Mouse (Mus musculus) spleen, adult 12 weeks (tissue): ENCODE data around the gene Dirc2.

Experiments
- DNase-seq: peaks from one replicate; pipeline ENCODE4 v3.0.0; 2022; ENCODE audit warnings: low spot score

Dirc2 gene

DNA sequence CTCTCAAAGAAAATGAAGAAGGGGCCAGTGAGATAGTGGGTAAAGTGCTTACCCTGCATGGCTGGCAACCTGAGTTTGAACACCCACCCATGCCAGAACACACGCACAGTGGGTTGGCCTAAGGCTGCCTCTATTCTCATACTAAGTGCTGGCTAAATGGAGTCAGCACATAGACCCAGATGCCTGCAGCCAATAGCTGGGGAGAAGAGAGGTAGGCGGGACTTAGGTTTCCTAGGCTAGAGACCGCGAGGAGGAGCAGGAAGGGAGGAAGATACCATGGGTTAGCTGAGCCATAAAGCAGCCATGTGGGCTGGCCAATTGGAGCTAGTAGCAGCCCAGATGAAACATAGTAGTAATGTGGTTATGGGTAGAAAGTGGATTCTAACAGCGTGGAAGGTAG is 3.4 kb upstream of the Dirc2 start:
- no peak for DNase-seq

DNA sequence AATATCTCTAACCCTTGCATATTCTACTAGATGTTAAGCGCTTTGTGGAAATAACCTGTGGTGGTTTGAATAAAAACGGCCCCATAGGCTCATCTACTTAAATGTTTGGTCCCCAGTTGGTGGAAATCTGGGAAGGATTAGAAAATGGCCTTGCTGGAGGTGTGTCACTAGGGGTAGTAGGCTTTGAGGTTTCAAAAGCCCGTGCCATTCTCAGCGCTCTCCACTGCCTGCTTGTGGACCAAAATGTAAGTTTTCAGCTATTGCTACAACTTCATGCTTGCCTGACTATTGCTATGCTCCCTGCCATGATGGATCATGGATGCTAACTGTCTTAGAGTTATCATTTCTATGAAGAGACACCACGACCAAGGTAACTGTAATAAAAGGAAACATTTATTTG is 2.5 kb upstream of the Dirc2 start:
- no peak for DNase-seq

DNA sequence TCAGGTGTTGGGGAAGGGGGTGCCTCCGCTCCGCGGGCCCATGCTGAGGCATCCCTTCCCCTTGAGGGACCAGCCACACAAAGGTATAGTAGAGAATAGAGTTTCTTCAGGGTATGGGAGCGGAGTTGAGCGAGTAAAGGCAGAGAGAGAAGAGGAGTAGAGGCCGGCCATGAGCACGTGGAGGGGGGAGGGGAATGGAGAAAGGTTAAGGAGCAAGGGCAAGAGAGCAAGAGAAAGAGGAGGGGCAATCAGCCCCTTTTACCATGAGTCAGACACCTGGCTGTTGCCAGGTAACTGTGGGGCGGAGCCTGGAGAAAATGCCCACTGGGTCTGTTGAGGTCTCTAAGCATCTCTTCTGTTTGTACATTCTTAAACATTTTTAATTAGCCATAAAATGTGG is 2.0 kb upstream of the Dirc2 start:
- no peak for DNase-seq

DNA sequence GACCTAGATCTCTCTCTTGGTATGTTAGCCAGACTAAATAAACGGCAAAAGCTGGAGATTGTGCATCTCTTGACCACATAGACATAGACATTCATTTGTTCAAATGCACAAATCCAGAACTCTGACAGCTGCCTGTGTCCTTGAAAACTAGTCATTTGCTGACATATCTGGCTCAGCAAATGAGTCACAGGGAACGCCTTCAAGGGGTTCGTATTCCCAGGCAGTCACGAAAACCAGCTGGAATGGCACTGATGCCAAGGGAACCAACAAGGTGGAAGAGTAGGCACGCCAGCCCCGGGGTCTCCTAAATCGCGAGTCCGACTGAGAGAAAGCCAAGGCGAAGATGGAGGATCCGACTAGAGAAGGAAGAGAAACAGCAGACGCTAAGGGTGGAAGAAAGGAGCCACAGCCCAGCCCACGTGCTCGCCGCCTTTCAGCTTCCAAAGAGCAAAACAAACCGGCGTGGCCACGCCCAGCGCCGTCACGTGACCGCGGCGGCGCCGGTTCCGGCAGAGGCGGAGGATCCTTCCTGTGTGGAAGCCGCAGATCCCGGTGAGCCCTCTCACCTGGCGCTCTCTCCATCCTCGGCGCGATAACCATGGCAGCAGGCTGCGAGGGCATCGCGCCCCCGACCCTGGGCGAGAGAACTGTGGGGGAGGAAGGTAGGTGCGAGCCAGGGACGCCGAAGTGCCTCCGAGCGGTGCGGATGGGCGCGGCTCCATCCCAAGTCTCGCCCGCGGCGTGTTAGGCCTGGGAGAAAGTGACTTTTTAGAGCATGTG is 912 bp upstream of the Dirc2 start, which contains the start of gene Hspbap1:
Hspbap1 (plus strand) TSS at position 498 of the 780 bp plus-strand sequence.
- peak; percentile 91 for DNase-seq

DNA sequence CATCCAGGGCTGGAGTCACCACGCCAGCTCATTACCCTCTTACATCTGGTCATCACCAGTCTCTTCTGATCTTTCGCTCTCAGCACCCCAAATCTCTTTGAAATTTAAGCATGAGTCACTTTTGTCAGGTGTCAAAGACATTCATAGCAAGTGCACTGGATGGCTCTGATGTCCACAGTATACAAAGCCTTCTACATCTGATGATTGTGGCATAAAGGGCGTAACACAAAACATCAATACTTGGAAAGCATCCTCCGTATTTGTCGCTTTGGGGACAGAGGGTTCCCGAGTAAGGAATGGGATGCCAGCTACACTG is 729 bp downstream of the Dirc2 start:
- DNase-seq = no peak

DNA sequence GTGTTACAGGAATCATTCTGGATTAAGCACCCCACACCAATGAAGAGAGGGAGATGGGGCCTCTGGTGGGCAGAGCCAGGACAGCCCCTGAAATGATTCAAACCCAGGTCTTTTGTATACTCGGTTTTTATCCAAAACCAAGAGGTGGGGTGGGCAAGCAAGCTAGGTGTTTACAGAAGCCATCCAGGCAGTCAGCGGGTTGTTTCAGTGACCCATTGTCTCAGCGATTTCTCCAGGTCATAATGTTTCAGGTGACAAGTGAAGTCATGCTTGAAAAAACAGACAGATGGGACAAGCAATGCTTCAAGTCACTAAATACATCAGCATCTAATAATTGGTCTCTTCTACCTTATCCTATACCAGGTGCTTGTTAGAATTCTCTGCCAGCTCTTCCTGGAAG is 2.8 kb downstream of the Dirc2 start:
- no peak for DNase-seq

DNA sequence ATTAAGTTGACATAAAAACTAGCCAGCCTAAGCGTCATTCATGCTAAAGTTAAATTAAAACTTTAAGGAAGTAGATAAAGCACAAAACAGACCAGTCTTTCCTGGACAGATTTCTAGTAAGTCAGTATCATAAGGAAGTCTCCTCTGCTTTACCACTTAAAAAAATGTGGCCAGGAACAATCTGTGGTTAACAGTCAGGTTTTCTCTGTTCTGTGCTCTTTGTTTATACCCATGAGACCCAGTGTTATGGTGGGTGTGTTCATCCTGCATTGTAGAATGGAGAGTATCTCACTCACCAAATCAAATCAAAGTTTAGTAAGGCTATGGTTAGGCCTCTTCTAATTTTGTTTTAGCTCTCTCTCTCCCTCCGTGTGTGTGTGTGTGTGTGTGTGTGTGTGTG is 3.7 kb downstream of the Dirc2 start:
- no peak for DNase-seq

DNA sequence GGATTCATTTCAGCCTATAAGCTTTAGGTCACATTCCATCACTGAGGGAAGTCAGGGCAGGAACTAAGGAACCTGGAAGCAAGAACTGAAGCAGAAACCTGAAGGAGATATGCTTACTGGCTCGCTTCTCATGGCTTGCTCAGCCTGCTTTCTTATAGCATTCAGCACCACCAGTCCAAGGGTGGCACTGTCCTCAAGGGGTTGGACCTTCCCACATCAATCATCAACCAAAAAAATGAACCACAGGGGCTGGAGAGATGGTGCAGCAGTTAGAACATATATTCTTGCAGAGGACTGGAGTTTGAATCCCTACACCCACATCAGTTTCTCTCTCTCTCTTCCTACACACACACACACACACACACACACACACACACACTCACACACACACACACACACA is 4.2 kb downstream of the Dirc2 start:
- DNase-seq = no peak

DNA sequence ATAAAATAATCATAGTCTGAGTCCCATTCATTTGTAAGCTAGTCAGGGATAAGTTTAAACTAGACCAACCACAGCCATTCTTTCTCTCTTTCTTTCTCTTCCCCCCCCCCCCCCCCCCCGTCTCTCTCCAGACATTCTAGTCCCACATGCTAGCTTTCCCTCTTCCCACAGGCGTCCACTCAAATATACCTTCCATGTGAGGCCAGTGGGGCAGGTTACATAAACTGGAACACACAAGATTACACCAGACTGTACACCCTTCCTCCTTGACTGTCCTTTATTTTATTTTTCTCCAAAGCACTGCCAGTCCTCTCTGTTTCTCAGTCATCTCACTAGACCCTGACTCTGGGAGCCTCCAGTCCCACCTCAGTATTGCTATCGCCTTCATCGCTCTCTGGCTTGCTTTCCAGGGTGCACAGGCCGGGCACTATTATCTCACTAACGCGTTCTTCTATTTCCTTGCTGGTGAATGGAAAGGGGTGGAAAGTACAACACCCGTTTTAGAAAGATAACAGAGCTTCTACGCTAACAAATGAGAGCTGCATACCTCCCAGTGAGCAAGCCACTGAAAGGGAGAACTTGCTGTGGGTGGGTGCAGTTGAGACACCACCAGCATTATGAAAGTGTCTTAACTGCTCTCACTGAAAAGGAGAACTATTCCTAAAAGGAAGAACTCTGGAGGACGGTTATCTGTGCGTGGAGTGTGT is 5.4 kb downstream of the Dirc2 start:
- no peak for DNase-seq

DNA sequence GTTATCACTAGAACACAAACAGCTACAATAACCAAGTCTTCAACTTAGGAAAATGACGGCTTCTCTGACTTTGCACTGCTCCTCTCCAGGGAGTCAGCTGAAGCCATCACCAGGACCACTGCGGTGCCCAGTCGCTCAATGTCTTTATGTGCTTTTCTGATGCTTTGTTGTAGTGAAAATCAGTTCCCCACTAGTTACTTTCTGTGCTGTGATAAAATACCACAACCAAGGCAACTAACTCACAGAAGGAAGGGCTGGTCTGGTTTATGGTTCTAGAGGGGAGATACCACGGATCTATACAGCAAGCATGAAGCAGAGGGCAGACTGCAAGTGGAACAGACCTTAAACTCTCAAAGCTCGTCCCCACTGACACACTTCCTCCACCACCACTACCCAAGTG is 9.8 kb downstream of the Dirc2 start:
- DNase-seq = no peak

DNA sequence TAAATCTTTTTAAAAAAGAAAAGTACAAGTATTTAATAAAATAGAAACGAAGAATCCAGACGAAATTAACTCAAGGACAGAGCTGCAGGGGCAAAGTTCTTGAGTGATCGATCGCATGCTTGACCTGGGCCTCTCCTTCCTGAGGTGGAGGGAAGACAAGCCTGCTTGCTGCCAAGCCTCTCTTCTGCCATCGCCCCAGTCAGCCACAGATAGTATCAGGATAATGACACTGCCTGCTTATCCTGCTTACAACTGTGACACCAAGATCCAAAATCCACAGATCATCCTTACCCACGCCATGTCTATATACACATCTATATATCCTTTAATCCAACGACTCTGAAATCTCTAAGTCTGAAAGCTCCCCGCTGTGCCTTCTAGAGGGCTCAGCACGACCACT is 12.5 kb downstream of the Dirc2 start:
- DNase-seq = no peak

DNA sequence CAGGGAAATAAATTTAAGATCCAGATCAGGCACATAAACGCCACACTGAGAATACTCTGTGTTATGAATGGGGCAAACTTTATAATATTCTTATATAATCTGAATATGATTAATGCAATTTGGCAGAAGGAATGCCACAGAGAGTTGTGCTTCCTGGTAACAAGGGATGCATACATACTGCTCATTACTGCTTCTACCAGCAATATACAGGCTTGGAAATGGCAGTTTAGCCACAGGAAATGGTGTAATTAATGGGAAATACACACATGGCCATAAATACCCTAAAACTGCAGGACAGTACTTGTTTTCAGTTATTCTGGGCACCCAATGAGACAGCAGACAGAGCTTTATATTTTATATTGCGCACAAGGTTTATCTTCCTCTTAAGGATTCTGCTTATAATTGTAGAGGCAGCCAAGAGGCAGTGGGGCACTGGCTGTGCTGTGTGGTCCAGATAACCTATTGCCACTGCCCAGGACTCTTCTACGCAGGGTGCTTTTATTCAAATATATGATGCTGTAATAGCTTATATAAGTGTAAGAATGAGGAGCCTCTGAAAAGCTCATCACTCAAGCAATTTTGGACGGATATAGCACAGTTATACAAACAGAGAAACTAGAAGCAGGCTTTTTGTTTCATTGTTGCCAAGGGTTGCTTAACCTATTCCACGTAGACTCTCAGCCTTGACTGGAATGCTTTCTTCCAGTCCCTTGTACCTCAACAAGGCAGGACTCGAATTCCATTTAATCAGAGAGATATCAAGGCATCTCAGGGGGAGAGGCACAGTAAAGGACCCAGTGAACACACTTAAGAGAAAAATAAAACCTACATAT is 13.4 kb downstream of the Dirc2 start:
- DNase-seq = no peak

DNA sequence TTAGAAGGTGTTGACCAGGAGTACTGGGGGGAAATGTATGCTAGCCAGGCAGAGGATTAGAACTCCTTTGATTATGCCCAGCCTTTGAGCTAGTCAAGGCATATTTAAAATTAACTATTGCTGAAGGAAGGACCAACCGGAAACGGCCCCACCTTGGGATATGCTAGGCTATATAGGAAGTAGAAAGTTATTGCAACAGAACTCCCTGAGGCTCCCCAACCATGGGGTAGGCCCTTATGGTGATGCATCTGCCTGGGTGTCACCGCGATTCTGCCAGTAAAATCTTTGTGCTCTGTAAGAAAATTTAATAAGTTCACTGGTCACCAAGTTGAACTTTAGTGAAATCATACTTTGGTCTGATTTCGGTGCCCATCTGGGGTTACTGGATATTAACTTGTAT is 15.2 kb downstream of the Dirc2 start:
- DNase-seq = no peak

DNA sequence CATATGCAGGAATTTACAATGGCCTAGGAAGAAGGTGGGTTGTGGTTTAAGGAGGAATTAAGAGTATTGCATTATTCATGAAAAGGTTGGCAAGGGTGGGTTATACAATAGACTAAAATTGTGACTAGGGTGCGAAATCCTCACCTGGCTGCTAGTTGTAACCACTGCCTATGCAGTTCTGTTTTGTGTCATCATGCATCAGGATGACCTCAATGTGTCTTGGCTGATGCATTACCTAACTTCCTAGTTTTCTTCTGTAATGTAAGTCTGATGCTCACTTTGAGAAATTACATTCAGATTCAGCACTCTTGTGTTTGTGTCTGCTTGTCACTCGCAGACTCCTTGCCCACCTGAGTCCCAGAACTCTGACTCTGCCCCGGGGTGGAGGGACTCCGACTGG is 17.3 kb downstream of the Dirc2 start:
- DNase-seq = no peak

DNA sequence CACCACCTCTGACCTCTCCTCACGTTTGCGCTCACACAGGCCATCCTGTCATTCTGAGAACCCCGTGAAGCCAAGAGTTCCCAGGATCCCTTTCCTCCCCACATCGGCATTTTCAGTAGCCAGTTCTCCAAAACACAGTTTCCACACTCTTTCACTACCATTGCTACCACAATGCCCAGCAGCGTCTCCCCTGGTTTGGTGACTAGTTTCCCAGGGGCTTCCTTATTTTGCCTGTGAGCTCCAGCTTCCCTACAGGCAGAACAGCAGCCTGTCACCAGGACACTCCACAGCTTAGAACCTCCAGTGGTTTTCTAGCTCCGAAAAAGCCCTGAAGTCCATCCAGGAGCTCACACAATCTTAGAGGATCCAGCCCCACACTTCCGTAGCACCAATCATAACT is 19.8 kb downstream of the Dirc2 start:
- no peak for DNase-seq

DNA sequence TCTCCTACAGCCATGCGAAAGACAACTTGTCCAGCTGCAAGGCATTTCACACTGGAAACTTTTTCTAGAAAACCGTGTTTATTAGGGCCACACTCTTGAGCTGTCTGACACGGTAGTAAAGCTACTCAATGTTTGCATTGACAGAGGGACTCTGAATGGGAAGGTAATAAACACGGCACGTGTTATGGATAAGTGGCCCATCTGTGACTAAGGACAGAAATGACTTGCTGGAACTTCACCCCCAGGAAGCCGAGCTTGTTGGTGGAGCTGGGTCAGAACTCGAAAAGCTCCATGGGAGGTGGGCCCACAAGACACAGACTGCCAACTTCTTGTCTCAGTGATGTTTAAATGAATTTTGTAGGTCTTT is 20.9 kb downstream of the Dirc2 start:
- DNase-seq = no peak

DNA sequence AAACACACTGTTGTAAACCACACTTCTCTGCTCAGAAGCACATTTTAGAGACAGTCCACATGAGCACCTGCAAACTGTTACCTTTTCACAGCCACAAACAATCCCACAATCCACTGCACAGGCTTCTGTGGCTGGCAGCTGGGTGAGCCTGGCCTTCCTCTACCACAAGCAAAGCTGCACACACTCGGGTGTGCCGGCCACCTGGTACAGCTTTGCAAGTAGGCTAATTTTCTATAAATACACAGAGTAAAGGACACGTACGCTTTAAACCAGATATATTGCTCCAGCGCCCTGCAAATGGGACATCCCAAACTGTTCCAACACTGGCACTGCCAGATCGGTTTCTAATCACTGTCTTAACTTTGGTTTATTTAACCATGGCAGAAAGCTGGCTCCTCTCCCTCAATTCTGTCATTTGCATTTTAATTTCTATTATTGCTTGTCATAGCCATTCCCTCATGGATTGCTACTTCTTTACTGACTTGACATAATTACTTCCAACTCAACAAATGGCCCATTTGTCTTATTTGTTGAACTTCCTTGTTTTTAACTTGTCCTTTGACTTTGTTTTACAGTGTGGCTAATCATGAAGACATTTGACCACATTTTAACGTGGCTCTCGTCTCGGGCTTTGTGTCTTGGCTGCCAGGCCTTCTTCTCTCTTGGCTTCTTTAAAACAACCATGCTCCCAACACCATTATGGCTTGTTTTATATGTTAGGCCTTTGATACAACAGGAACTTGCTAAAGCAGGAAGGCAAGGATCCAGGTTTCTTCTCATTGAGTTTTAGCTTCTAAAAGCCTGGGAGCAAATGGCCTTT is 21.5 kb downstream of the Dirc2 start:
- no peak for DNase-seq

DNA sequence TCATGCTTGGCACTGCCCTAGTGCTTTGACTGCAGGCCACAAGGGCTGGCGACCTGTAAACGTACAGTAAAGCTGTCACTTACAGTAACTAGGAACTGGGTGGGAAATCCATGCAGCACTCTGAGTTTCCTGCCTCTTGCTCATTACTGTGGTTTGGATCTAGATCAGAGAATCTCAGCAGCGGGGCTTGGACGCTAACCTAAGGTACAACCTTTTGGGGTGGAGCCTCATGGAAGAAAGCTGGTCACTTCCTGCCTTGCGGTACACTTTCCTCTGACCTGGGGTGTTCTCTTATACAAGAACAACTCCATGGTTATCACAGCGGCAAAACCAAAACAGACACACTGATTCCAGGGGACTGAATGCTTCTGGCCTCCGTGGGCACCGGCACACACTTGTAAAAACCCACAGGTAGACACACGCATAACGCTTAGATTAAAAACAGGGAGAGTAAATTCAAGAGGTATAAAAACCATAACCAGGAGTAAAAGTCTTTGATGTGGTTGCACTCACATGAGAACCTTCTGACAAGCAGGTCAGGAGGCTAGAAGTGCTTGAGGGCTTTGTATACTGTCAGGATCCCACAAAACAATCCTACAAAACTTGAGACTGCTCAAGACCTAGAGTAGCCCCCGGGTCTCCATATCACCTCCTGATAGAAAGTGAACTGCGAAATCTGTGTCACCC is 26.8 kb downstream of the Dirc2 start:
- no peak for DNase-seq

DNA sequence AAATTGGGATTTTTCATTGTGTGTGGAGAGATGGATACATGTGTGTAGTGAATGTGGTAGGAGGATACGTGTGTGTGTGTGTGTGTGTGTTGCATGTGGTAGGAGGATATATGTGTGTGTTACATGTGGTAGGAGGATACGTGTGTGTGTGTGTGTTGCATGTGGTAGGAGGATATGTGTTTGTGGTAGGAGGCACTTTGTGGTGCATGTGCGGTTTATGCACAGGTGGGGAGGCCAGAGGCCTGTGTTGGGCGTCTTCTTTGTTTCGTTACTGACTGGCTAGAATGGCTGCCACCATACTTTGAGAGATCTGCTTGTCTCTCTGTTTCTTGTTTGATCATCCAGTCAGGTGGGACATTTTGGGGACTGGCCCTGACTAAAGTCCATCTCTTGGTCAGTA is 27.5 kb downstream of the Dirc2 start:
- DNase-seq = no peak

DNA sequence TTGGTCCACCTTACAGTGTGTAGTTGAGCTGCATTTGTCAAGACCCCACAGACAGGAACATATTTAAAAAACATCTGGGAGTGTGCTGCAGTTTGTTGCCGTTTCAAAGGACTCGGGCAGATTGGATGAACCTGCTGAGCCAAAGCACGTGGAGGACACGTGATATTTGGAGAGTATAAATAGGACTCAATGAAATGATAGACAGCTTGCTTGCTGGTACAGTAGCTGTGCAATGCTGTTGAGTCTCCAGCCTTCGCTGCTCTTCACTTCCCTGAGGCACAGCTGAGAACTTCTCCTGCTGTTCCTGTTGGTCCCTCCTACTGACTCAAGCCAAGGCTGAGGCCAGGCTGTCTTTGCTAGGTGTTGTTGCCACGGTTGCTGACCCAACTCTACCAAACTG is 28.2 kb downstream of the Dirc2 start:
- no peak for DNase-seq

DNA sequence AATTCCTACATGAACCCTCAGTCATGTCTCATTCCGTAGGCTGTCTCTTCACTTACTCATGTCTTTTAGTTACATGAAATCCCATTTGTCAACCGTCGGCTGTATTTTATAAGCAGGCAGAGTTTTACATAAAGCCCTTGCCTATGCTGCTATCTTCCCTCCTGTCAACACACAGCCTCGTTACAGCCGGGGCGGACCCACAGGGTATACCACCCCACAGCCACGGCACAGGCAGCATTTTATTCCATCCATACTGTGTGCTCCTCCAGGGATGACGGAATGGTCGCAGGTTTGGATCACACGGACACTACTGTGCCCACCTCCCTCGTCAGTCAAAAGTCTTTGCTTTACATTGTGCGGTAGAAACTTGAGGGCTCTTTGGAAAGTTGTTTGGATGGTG is 28.8 kb downstream of the Dirc2 start:
- DNase-seq = no peak

DNA sequence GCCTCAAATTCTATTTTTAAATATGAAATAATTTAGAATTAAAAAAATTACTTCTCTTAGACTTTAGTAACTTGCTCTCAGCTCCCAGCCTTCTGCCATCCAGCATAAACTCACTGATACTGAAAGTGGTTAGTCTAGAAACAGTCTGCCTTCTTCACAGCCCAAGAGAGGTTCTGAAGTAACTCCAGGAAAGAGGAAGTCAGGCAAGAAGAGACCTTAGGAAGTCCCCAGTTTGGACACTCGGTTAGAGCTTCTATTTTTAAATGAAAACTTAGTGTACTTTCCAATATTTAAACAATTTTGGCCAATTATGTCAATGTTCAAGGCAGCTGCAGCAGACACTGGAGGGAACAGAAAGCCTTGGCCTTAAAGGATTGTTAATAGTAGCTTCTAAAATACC is 29.6 kb downstream of the Dirc2 start:
- DNase-seq = no peak
